Mouse (Mus musculus): ENCODE data around the gene Slc7a15.

GRCm38 (mm10) chr12:8519431-8520160 is 79.3 kb downstream of the Slc7a15 start:
- no peak for TF ChIP-seq KAT2A (conservative IDR thresholded peaks at IDR 0.05; ENCODE audit: low read depth, low read length)
- TF ChIP-seq MAX (IDR thresholded peaks at IDR 0.05; ENCODE audit: low read length): no peak
- no peak for TF ChIP-seq POLR2A (IDR thresholded peaks at IDR 0.05; ENCODE audit: control insufficient read depth in 1 of 2, insufficient read depth in 1 of 2, low read depth in 1 of 2, low read length in 2 of 2, poor library complexity in 1 of 2)

Measured in MEL (cell line).